Mouse (Mus musculus) monocyte, adult 59 days (primary cell): ENCODE measurements around the gene Bri3bp. TPM values are rescaled to one million over a fixed set of nuclear protein-coding genes. Genes with fewer than 3 reads are reported as not detected.

Source experiments
- total RNA-seq, 2 experiments: library from RNA; stranded (reverse); gene quantifications; one replicate each; pipeline ENCODE4 v1.2.4; 2023

The Bri3bp gene
- total RNA-seq, result 10 to 100 TPM; 40.5 to 41.8 TPM

GRCm38 (mm10) chr5:125441234-125442114, at the start of gene Bri3bp:
Gene Bri3bp (plus strand): TSS chr5:125441568.

GRCm38 (mm10) chr5:125433793-125434337, 7.5 kb upstream of the Bri3bp start, which contains the start of gene Dhx37:
Gene Dhx37 (minus strand): TSS chr5:125434121.

GRCm38 (mm10) chr5:125475601-125476285, 34.4 kb downstream of the Bri3bp start, which contains the start of gene Aacs:
Gene Aacs (plus strand): TSS chr5:125475814.

Other genes starting within 250 kb of the Bri3bp start
- 100 to 1,000 TPM; 249 to 253 TPM for gene Scarb1, start 100.5 kb upstream of the Bri3bp start, total RNA-seq
- 1 to 10 TPM; 1.2 to 1.4 TPM for gene Gm10382, start 52.2 kb upstream of the Bri3bp start, total RNA-seq
- gene Ubc, start 51.4 kb upstream of the Bri3bp start, total RNA-seq, result 1,000 to 10,000 TPM; 2,603 to 3,157 TPM
- gene Dhx37, start 7.4 kb upstream of the Bri3bp start, total RNA-seq, result 10 to 100 TPM; 11.7 TPM
- 10 to 100 TPM; 23.3 to 24.1 TPM for gene Aacs, start 34.2 kb downstream of the Bri3bp start, total RNA-seq
- under 1 TPM in 1 of 2 experiments, not detected in 1; 0.09 TPM for gene Tmem132b, start 90.2 kb downstream of the Bri3bp start, total RNA-seq